Mouse (Mus musculus): ENCODE measurements around the gene Igsf8. TPM values are rescaled to one million over a fixed set of nuclear protein-coding genes. Genes with fewer than 3 reads are reported as not detected.

Igsf8 gene
- polyA plus RNA-seq, 1 experiment = 119 TPM

DNA sequence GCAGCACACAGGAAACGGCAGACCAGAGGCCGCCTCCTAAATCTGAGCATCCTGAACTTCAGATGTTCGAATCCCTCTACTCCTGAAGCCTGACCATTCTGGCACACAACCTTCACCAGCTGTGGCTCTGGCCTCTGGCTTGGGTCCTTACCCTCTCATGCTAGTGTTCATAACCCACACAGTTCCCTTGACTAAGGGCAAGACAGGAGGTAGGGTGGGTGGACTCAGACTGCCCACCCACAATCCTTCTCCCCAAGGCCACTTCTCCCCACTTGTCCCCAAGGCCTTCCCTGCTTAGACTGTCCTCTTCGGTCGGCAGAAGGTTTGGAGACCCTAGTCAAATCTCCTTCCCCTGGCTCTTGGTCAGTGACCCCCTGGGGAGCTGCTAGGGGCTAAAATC, 88.1 kb downstream of the Igsf8 start:
- Histone ChIP-seq H3K4me1 (ENCODE audit: control insufficient read depth, insufficient read depth, insufficient read length) (no peaks in the 10 kb centered on the region), H3K36me3 (ENCODE audit: control insufficient read depth, insufficient read depth, low read length) (no peaks in the 10 kb centered on the region), H3K27ac (ENCODE audit: insufficient read depth, low read length) (no peak overlapping the region), H3K27me3 (ENCODE audit: control insufficient read depth, insufficient read depth, low read length) (no peaks in the 10 kb centered on the region; the same call in 1 of the 2 replicates), H3K4me3 (ENCODE audit: extremely low read depth, insufficient read depth, insufficient read length) (no peak overlapping the region)
- WGBS = 88% methylated on average over 5 of the region's 5 CpGs
- DNase-seq (ENCODE audit: low read depth in 1 of 2, low spot score in 2 of 2) = no peak
- no peak for TF ChIP-seq CTCF (IDR thresholded peaks at IDR 0.05; ENCODE audit: extremely low read depth, insufficient read depth, insufficient read length, insufficient replicate concordance)
- no peak for TF ChIP-seq POLR2A (IDR thresholded peaks at IDR 0.05; ENCODE audit: low read depth, low read length)

- no peak for DNase-seq (ENCODE audit: low read depth in 1 of 2, low spot score in 2 of 2)
Observed at GRCm38 (mm10) chr1:172349916-172350812, 88.7 kb downstream of the Igsf8 start.

DNA sequence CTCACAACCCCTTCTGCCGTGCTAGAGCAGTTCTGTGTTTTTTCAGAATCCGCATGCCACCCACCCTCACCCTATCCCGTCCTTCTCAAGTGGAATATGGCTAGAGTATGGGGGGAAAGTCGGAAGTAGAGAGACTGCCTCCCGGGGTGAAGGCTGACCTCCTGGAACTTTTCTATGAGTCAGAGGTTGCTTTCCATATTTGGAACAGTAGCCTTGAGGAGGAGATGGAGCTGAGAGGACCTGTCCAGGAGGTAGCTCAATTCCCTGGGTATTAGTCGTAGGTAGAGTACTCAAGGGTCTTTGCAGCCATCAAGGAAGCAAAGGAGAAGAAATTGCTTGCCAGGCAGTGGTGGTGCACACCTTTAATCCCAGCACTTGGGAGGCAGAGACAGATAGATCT, 90.6 kb downstream of the Igsf8 start:
- H3K27me3 ChIP-seq (ENCODE audit: control insufficient read depth, insufficient read depth, low read length) = no peaks in the 10 kb centered on the region; the same call in 1 of the 2 replicates
- no peak overlapping the region for H3K4me3 ChIP-seq (ENCODE audit: extremely low read depth, insufficient read depth, insufficient read length)
- TF ChIP-seq CTCF (IDR thresholded peaks at IDR 0.05; ENCODE audit: extremely low read depth, insufficient read depth, insufficient read length, insufficient replicate concordance) (no peak), POLR2A (IDR thresholded peaks at IDR 0.05; ENCODE audit: low read depth, low read length) (no peak)
- no peak for DNase-seq (ENCODE audit: low read depth in 1 of 2, low spot score in 2 of 2)
- no peak overlapping the region for H3K27ac ChIP-seq (ENCODE audit: insufficient read depth, low read length)
- WGBS = 70% methylated on average over 6 of the region's 6 CpGs
- no peaks in the 10 kb centered on the region for H3K36me3 ChIP-seq (ENCODE audit: control insufficient read depth, insufficient read depth, low read length)
- no peaks in the 10 kb centered on the region for H3K4me1 ChIP-seq (ENCODE audit: control insufficient read depth, insufficient read depth, insufficient read length)

More at GRCm38 (mm10) chr1:172349916-172350812, 88.7 kb downstream of the Igsf8 start:
- TF ChIP-seq CTCF (IDR thresholded peaks at IDR 0.05; ENCODE audit: extremely low read depth, insufficient read depth, insufficient read length, insufficient replicate concordance) = no peak
- TF ChIP-seq POLR2A (IDR thresholded peaks at IDR 0.05; ENCODE audit: low read depth, low read length) = no peak
- Histone ChIP-seq H3K27ac (ENCODE audit: insufficient read depth, low read length) (no peak overlapping the region), H3K27me3 (ENCODE audit: control insufficient read depth, insufficient read depth, low read length) (no peaks in the 10 kb centered on the region; the same call in 1 of the 2 replicates), H3K4me1 (ENCODE audit: control insufficient read depth, insufficient read depth, insufficient read length) (no peaks in the 10 kb centered on the region), H3K4me3 (ENCODE audit: extremely low read depth, insufficient read depth, insufficient read length) (no peak overlapping the region), H3K36me3 (ENCODE audit: control insufficient read depth, insufficient read depth, low read length) (no peaks in the 10 kb centered on the region)
- WGBS = 46% methylated on average over 19 of the region's 19 CpGs

- 37% methylated on average over 3 of the region's 3 CpGs for WGBS
- no peak for DNase-seq (ENCODE audit: low read depth in 1 of 2, low spot score in 2 of 2)
- Histone ChIP-seq H3K27ac (ENCODE audit: insufficient read depth, low read length) (no peak overlapping the region), H3K36me3 (ENCODE audit: control insufficient read depth, insufficient read depth, low read length) (no peaks in the 10 kb centered on the region), H3K27me3 (ENCODE audit: control insufficient read depth, insufficient read depth, low read length) (no peaks in the 10 kb centered on the region; the same call in 1 of the 2 replicates), H3K4me3 (ENCODE audit: extremely low read depth, insufficient read depth, insufficient read length) (no peak overlapping the region), H3K4me1 (ENCODE audit: control insufficient read depth, insufficient read depth, insufficient read length) (no peaks in the 10 kb centered on the region)
- TF ChIP-seq CTCF (IDR thresholded peaks at IDR 0.05; ENCODE audit: extremely low read depth, insufficient read depth, insufficient read length, insufficient replicate concordance) (no peak), POLR2A (IDR thresholded peaks at IDR 0.05; ENCODE audit: low read depth, low read length) (no peak)
Observed at GRCm38 (mm10) chr1:172352453-172352852, 91.0 kb downstream of the Igsf8 start.

DNA sequence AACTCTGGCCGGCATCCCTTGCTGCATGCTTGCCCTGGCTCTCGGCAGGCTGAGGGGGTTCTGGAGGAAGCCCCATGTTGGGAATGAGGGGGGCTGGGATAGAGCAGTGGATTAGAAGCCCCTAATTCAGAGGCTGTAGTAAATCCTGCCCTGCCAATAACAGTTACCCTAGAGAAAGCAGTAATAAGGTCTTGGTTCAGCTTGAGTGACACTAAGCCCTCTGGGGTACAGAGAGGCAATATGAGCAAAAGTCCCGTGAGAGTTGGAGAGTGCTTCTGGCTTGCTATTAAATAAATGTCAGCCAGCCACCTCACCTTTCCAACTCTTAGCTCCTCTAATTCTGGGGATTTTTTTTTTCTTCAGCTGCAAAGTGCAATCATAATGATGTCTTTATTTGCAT, 93.9 kb downstream of the Igsf8 start:
- H3K36me3 ChIP-seq (ENCODE audit: control insufficient read depth, insufficient read depth, low read length) = no peaks in the 10 kb centered on the region
- TF ChIP-seq CTCF (IDR thresholded peaks at IDR 0.05; ENCODE audit: extremely low read depth, insufficient read depth, insufficient read length, insufficient replicate concordance) (no peak), POLR2A (IDR thresholded peaks at IDR 0.05; ENCODE audit: low read depth, low read length) (no peak)
- no peak overlapping the region for H3K4me3 ChIP-seq (ENCODE audit: extremely low read depth, insufficient read depth, insufficient read length)
- WGBS = 66% methylated on average over 3 of the region's 3 CpGs
- no peak for DNase-seq (ENCODE audit: low read depth in 1 of 2, low spot score in 2 of 2)
- no peaks in the 10 kb centered on the region; the same call in 1 of the 2 replicates for H3K27me3 ChIP-seq (ENCODE audit: control insufficient read depth, insufficient read depth, low read length)
- no peak overlapping the region for H3K27ac ChIP-seq (ENCODE audit: insufficient read depth, low read length)
- H3K4me1 ChIP-seq (ENCODE audit: control insufficient read depth, insufficient read depth, insufficient read length) = no peaks in the 10 kb centered on the region

DNA sequence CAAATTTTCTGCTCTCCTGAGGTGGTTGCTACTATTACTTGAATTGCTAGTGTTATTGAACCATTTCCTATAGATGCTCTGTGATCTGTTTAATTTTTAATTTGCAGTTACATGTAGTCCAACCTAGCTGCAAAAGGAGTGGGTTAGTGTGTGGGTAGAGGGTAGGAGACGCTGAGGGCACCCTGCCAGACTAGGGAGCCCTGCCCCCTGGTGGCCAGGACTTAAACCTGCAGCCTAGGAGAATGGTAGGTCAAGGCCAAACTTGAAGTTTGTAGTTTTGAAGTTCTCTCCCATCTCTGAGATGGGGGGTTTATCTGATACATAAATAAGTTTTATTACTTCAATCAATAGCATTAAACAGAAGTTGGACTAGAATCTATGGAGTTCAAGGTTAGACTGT, 96.1 kb downstream of the Igsf8 start:
- no peaks in the 10 kb centered on the region for H3K36me3 ChIP-seq (ENCODE audit: control insufficient read depth, insufficient read depth, low read length)
- peak in 1 of 2 experiments; percentile 55 for DNase-seq (ENCODE audit: low read depth in 1 of 2, low spot score in 2 of 2)
- H3K4me1 ChIP-seq (ENCODE audit: control insufficient read depth, insufficient read depth, insufficient read length) = no peaks in the 10 kb centered on the region
- no peaks in the 10 kb centered on the region; the same call in 1 of the 2 replicates for H3K27me3 ChIP-seq (ENCODE audit: control insufficient read depth, insufficient read depth, low read length)
- TF ChIP-seq CTCF (IDR thresholded peaks at IDR 0.05; ENCODE audit: extremely low read depth, insufficient read depth, insufficient read length, insufficient replicate concordance) (peak; percentile 90; the same call in 1 of the 2 replicates), POLR2A (IDR thresholded peaks at IDR 0.05; ENCODE audit: low read depth, low read length) (no peak)
- WGBS = 6% methylated on average over 1 of the region's 1 CpGs
- H3K27ac ChIP-seq (ENCODE audit: insufficient read depth, low read length) = no peak overlapping the region
- no peak overlapping the region for H3K4me3 ChIP-seq (ENCODE audit: extremely low read depth, insufficient read depth, insufficient read length)

DNA sequence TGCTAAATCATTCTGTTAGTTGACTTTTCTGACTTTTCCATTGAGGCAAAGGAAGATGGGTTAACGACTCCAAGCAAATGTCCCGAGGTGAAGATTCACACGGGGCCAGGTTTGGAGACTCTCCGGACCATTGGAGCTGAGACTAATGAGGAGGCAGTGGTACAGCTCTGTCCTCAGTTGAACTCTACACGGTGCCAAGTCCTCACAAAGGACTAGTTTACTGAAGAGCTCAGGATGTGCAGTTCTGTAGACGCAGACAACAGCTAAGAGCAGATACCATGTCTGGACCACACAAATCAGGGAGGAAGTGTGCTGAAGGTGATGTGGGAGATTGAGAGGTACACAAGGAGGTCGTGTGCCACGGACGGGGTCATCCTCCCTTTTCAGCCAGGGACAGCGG, 96.9 kb downstream of the Igsf8 start:
- DNase-seq (ENCODE audit: low read depth in 1 of 2, low spot score in 2 of 2) = no peak
- H3K27ac ChIP-seq (ENCODE audit: insufficient read depth, low read length) = no peak overlapping the region
- TF ChIP-seq CTCF (IDR thresholded peaks at IDR 0.05; ENCODE audit: extremely low read depth, insufficient read depth, insufficient read length, insufficient replicate concordance) (no peak), POLR2A (IDR thresholded peaks at IDR 0.05; ENCODE audit: low read depth, low read length) (no peak)
- no peaks in the 10 kb centered on the region for H3K4me1 ChIP-seq (ENCODE audit: control insufficient read depth, insufficient read depth, insufficient read length)
- no peaks in the 10 kb centered on the region for H3K36me3 ChIP-seq (ENCODE audit: control insufficient read depth, insufficient read depth, low read length)
- WGBS = 80% methylated on average over 10 of the region's 10 CpGs
- H3K4me3 ChIP-seq (ENCODE audit: extremely low read depth, insufficient read depth, insufficient read length) = no peak overlapping the region
- no peaks in the 10 kb centered on the region; the same call in 1 of the 2 replicates for H3K27me3 ChIP-seq (ENCODE audit: control insufficient read depth, insufficient read depth, low read length)
